In the genomic region with DNA sequence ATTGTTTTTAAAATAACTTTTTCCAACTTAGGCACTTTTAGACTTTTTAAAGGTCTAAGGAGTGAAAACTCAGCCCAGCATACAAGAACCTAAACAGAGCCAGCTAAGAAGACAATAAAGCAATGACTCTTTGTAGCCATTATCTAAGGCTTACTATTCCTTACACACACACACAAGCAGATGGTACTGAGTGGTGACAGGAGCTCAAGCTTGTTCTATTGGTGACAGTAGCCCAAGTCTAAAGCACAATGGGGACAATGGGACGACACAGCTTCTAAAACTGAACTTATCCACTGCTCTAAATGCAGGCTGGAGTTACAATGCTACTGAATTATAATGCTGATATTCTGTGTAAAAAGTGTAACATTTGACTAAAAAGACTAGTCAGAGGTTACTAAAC, we compare ENCODE assay signal across 22 mouse cellular contexts. TPM values are rescaled to one million over a fixed set of nuclear protein-coding genes. Genes with fewer than 3 reads are reported as not detected.
DNase-seq lines count a peak whose midpoint lies in the region; TF ChIP-seq lines count a peak whose summit lies in the region.
"Had no signal": no experiment of that assay in that cellular context is flagged by ENCODE, and none has a peak within 500 bp of the region (broad histone marks: within the 10 kb centered on the region; RNA-seq: fewer than 3 reads in every experiment).

No protein-coding gene starts in this region.

- H3K4me1 ChIP-seq in heart, adult 2 months (ENCODE audit: control insufficient read depth, insufficient read depth, low read length), result peaks cover 7% of the 10 kb centered on the region
- H3K4me1 ChIP-seq: embryonic facial prominence, embryonic 13.5 days; forebrain, embryonic 15.5 days had no signal

- TF ChIP-seq EP300 in heart, adult 2 months (IDR thresholded peaks at IDR 0.05; ENCODE audit: insufficient read depth, low read depth, low read length), result no peak

- H3K79me2 ChIP-seq in heart, adult 2 months (replicated peaks; ENCODE audit: control insufficient read depth, insufficient read depth, low read length), result peaks cover 11% of the 10 kb centered on the region

- intact Hi-C loops in heart, adult 2 months (cut with DNase I), result no loop called here
- intact Hi-C loops in left cerebral cortex, adult 2 months (cut with DNase I), result no loop called here
- intact Hi-C loops in left cerebral cortex, postnatal 10 days (cut with DNase I), result no loop called here

- H3K36me3 ChIP-seq in heart, adult 2 months (ENCODE audit: control insufficient read depth, insufficient read depth, low read length), result peaks cover 20% of the 10 kb centered on the region

- H3K27ac ChIP-seq in heart, adult 2 months, result no peak overlapping the region
- 0 out of 2 replicates have a peak overlapping the region, but pooled peaks have one; percentile 29 for H3K27ac ChIP-seq in left cerebral cortex, adult 2 months
- H3K27ac ChIP-seq: embryonic facial prominence, embryonic 10.5 days; embryonic facial prominence, embryonic 13.5 days; forebrain, embryonic 12.5 days; forebrain, embryonic 15.5 days; hindbrain, embryonic 13.5 days; hindbrain, postnatal 0 days had no signal

- TF ChIP-seq POLR2A in heart, adult 2 months (IDR thresholded peaks at IDR 0.05; ENCODE audit: insufficient read depth, low read depth, low read length), result no peak

- 22% methylated on average over 1 of the region's 1 CpGs for WGBS in heart, adult 2 months

- no peak overlapping the region for H3K4me3 ChIP-seq in heart, adult 2 months
- H3K4me3 ChIP-seq in left cerebral cortex, adult 2 months, result no peak overlapping the region
- H3K4me3 ChIP-seq: embryonic facial prominence, embryonic 10.5 days; embryonic facial prominence, embryonic 13.5 days; erythroblast, embryonic 14.5 days; forebrain, embryonic 12.5 days; forebrain, embryonic 15.5 days; hindbrain, embryonic 13.5 days had no signal

- H3K9ac ChIP-seq in heart, adult 2 months (ENCODE audit: low read depth, low read length), result no peak overlapping the region
- H3K9ac ChIP-seq: embryonic facial prominence, embryonic 13.5 days; forebrain, embryonic 12.5 days; forebrain, embryonic 15.5 days; hindbrain, embryonic 13.5 days had no signal

- DNase-seq in heart, adult 11 months, result peak; percentile 4
- no peak for DNase-seq in heart, adult 2 months
- no peak for DNase-seq in left cerebral cortex, adult 2 months (ENCODE audit: extremely low spot score in 1 of 2, low spot score in 2 of 2)
- no peak for DNase-seq in left cerebral cortex, postnatal 10 days (ENCODE audit: extremely low spot score in 1 of 2, low spot score in 2 of 2)
- DNase-seq in brain, adult 2 months (ENCODE audit: low read depth, low spot score), result peak; percentile 65
- DNase-seq in retina, embryonic 14.5 days (ENCODE audit: low spot score), result peak; percentile 12
- no peak for DNase-seq in adrenal gland, postnatal 4 days (ENCODE audit: low spot score in 2 of 2)
- DNase-seq: adrenal gland, postnatal 14 days; B cell, adult 2 months; cerebellum, adult 18-20 months; cerebellum, adult 9-10 months; cerebellum, postnatal 14 days; gastrocnemius, postnatal 25 days had no signal

- no peaks in the 10 kb centered on the region for H3K27me3 ChIP-seq in heart, adult 2 months (ENCODE audit: control insufficient read depth, insufficient read depth, low read length)
- H3K27me3 ChIP-seq: CH12.LX; embryonic facial prominence, embryonic 13.5 days; forebrain, embryonic 12.5 days; forebrain, embryonic 15.5 days; hindbrain, embryonic 13.5 days; Patski had no signal

- TF ChIP-seq CTCF in heart, adult 2 months (IDR thresholded peaks at IDR 0.05), result no peak
- TF ChIP-seq CTCF in left cerebral cortex, adult 2 months (IDR thresholded peaks at IDR 0.05), result no peak

RNA-seq across cellular contexts. Expression of gene Rap1a, which starts 17.3 kb away (rescaled TPM):
- 100 to 1,000 TPM; 101 to 113 TPM for total RNA-seq in heart, adult 2 months (2021)
- 12.8 and 34.5 TPM in 2 replicates for polyA plus RNA-seq in heart, adult 2 months (2012; rRNA removed)
- 10 to 100 TPM; 63.7 to 64.7 TPM for total RNA-seq in left cerebral cortex, adult 2 months (2021)
- 10 to 100 TPM; 75.7 to 86.0 TPM for total RNA-seq in left cerebral cortex, postnatal 10 days (2021)
- total RNA-seq in adrenal gland, postnatal 4 days (2021), result 100 to 1,000 TPM; 170 to 173 TPM

Comparison
In these comparisons a context has a peak if more than half of its experiments do, and no peak if none do; other contexts are left out.
1. DNase-seq: peak in heart, adult 11 months (single experiment), brain, adult 2 months (single experiment) and retina, embryonic 14.5 days (single experiment); none in heart, adult 2 months (0 of 2), left cerebral cortex, adult 2 months (0 of 2), left cerebral cortex, postnatal 10 days (0 of 2) and adrenal gland, postnatal 4 days (0 of 2).